Mouse (Mus musculus): ENCODE data around the gene Dazap1. TPM values are rescaled to one million over a fixed set of nuclear protein-coding genes. Genes with fewer than 3 reads are reported as not detected.
A peak's percentile ranks its signal among the peaks of the same experiment; 100 is the strongest.

Dazap1 gene
- polyA plus RNA-seq, 1 experiment from 2014 or later, result 44.7 TPM

GRCm38 (mm10) chr10:80329273-80330081, 68.2 kb downstream of the Dazap1 start, which contains the start of the genes Pcsk4 and Reep6:
Gene Pcsk4 (minus strand): TSS chr10:80329498.
Gene Reep6 (plus strand): TSS chr10:80329953.
- Histone ChIP-seq H3K9ac (replicated peaks; ENCODE audit: low read length) (peak within 1 kb of the TSS; percentile 57), H3K27me3 (ENCODE audit: control insufficient read depth, insufficient read depth, low read length) (peaks cover 2% of the 10 kb centered on the region; the same call in 1 of the 2 replicates), H3K4me2 (ENCODE audit: low read depth, low read length) (peak within 1 kb of the TSS; percentile 82), H3K4me3 (ENCODE audit: low read depth, low read length) (peak within 1 kb of the TSS; percentile 41), H3K9me3 (replicated peaks; ENCODE audit: control insufficient read depth, low read length) (no peaks in the 10 kb centered on the region), H3K36me3 (replicated peaks; ENCODE audit: control insufficient read depth, insufficient read depth, low read depth, low read length) (no peaks in the 10 kb centered on the region), H3K27ac (replicated peaks; ENCODE audit: low read depth, low read length) (no peak within 1 kb of the TSS), H3K4me1 (ENCODE audit: control insufficient read depth, insufficient read depth, low read length) (no peaks in the 10 kb centered on the region)
- ATAC-seq (replicated peaks; ENCODE audit: insufficient number of reproducible peaks, low FRiP score, low TSS enrichment, low read depth), result peak; percentile 91
- peak; percentile 94 for DNase-seq (ENCODE audit: low spot score)
- WGBS, result 3% methylated on average over 36 of the region's 36 CpGs

- H3K9ac ChIP-seq (replicated peaks; ENCODE audit: low read length), result peak overlapping the region; percentile 57
- no peaks in the 10 kb centered on the region for H3K9me3 ChIP-seq (replicated peaks; ENCODE audit: control insufficient read depth, low read length)
- DNase-seq (ENCODE audit: low spot score) (no peak), ATAC-seq (replicated peaks; ENCODE audit: insufficient number of reproducible peaks, low FRiP score, low TSS enrichment, low read depth) (no peak; the same call in 1 of the 2 replicates)
- H3K27me3 ChIP-seq (ENCODE audit: control insufficient read depth, insufficient read depth, low read length), result peaks cover 2% of the 10 kb centered on the region; the same call in 1 of the 2 replicates
- 1% methylated on average over 38 of the region's 41 CpGs for WGBS
- H3K4me1 ChIP-seq (ENCODE audit: control insufficient read depth, insufficient read depth, low read length), result no peaks in the 10 kb centered on the region
- H3K36me3 ChIP-seq (replicated peaks; ENCODE audit: control insufficient read depth, insufficient read depth, low read depth, low read length), result no peaks in the 10 kb centered on the region
- H3K4me3 ChIP-seq (ENCODE audit: low read depth, low read length), result peak overlapping the region; percentile 41
- H3K4me2 ChIP-seq (ENCODE audit: low read depth, low read length), result peak overlapping the region; percentile 82
- no peak overlapping the region for H3K27ac ChIP-seq (replicated peaks; ENCODE audit: low read depth, low read length)
These were observed 68.8 kb downstream of the Dazap1 start for GRCm38 (mm10) chr10:80330084-80330483.

- Histone ChIP-seq H3K9me3 (replicated peaks; ENCODE audit: control insufficient read depth, low read length) (no peaks in the 10 kb centered on the region), H3K36me3 (replicated peaks; ENCODE audit: control insufficient read depth, insufficient read depth, low read depth, low read length) (no peaks in the 10 kb centered on the region), H3K27ac (replicated peaks; ENCODE audit: low read depth, low read length) (no peak overlapping the region), H3K4me3 (ENCODE audit: low read depth, low read length) (no peak overlapping the region), H3K4me2 (ENCODE audit: low read depth, low read length) (no peak overlapping the region), H3K9ac (replicated peaks; ENCODE audit: low read length) (no peak overlapping the region), H3K27me3 (ENCODE audit: control insufficient read depth, insufficient read depth, low read length) (peaks cover 2% of the 10 kb centered on the region; the same call in 1 of the 2 replicates), H3K4me1 (ENCODE audit: control insufficient read depth, insufficient read depth, low read length) (no peaks in the 10 kb centered on the region)
- WGBS, result 77% methylated on average over 2 of the region's 2 CpGs
- ATAC-seq (replicated peaks; ENCODE audit: insufficient number of reproducible peaks, low FRiP score, low TSS enrichment, low read depth) (no peak), DNase-seq (ENCODE audit: low spot score) (no peak)
These were observed 69.6 kb downstream of the Dazap1 start for GRCm38 (mm10) chr10:80330888-80331287.

- H3K9me3 ChIP-seq (replicated peaks; ENCODE audit: control insufficient read depth, low read length), result no peaks in the 10 kb centered on the region
- no peak overlapping the region for H3K4me2 ChIP-seq (ENCODE audit: low read depth, low read length)
- H3K4me1 ChIP-seq (ENCODE audit: control insufficient read depth, insufficient read depth, low read length), result no peaks in the 10 kb centered on the region
- H3K4me3 ChIP-seq (ENCODE audit: low read depth, low read length), result no peak overlapping the region
- H3K36me3 ChIP-seq (replicated peaks; ENCODE audit: control insufficient read depth, insufficient read depth, low read depth, low read length), result no peaks in the 10 kb centered on the region
- H3K27me3 ChIP-seq (ENCODE audit: control insufficient read depth, insufficient read depth, low read length), result peaks cover 2% of the 10 kb centered on the region; the same call in 1 of the 2 replicates
- WGBS, result 53% methylated on average over 10 of the region's 10 CpGs
- H3K9ac ChIP-seq (replicated peaks; ENCODE audit: low read length), result no peak overlapping the region
- H3K27ac ChIP-seq (replicated peaks; ENCODE audit: low read depth, low read length), result no peak overlapping the region
- ATAC-seq (replicated peaks; ENCODE audit: insufficient number of reproducible peaks, low FRiP score, low TSS enrichment, low read depth), result no peak
- no peak for DNase-seq (ENCODE audit: low spot score)
These were observed 70.6 kb downstream of the Dazap1 start for GRCm38 (mm10) chr10:80331636-80332524.

- H3K4me3 ChIP-seq (ENCODE audit: low read depth, low read length), result no peak overlapping the region
- DNase-seq (ENCODE audit: low spot score) (no peak), ATAC-seq (replicated peaks; ENCODE audit: insufficient number of reproducible peaks, low FRiP score, low TSS enrichment, low read depth) (no peak)
- H3K4me1 ChIP-seq (ENCODE audit: control insufficient read depth, insufficient read depth, low read length), result no peaks in the 10 kb centered on the region
- H3K27ac ChIP-seq (replicated peaks; ENCODE audit: low read depth, low read length), result no peak overlapping the region
- peaks cover 2% of the 10 kb centered on the region; the same call in 1 of the 2 replicates for H3K27me3 ChIP-seq (ENCODE audit: control insufficient read depth, insufficient read depth, low read length)
- 0 out of 2 replicates have a peak overlapping the region, but pooled peaks have one; percentile 6 for H3K9ac ChIP-seq (replicated peaks; ENCODE audit: low read length)
- H3K36me3 ChIP-seq (replicated peaks; ENCODE audit: control insufficient read depth, insufficient read depth, low read depth, low read length), result no peaks in the 10 kb centered on the region
- WGBS, result 72% methylated on average over 5 of the region's 5 CpGs
- H3K9me3 ChIP-seq (replicated peaks; ENCODE audit: control insufficient read depth, low read length), result no peaks in the 10 kb centered on the region
- H3K4me2 ChIP-seq (ENCODE audit: low read depth, low read length), result no peak overlapping the region
These were observed 71.3 kb downstream of the Dazap1 start for GRCm38 (mm10) chr10:80332525-80332989.

GRCm38 (mm10) chr10:80336263-80336662, 75.0 kb downstream of the Dazap1 start:
- H3K9me3 ChIP-seq (replicated peaks; ENCODE audit: control insufficient read depth, low read length), result no peaks in the 10 kb centered on the region
- no peak overlapping the region for H3K4me2 ChIP-seq (ENCODE audit: low read depth, low read length)
- WGBS, result 88% methylated on average over 12 of the region's 12 CpGs
- ATAC-seq (replicated peaks; ENCODE audit: insufficient number of reproducible peaks, low FRiP score, low TSS enrichment, low read depth) (no peak), DNase-seq (ENCODE audit: low spot score) (no peak)
- no peak overlapping the region for H3K9ac ChIP-seq (replicated peaks; ENCODE audit: low read length)
- no peak overlapping the region for H3K4me3 ChIP-seq (ENCODE audit: low read depth, low read length)
- H3K27ac ChIP-seq (replicated peaks; ENCODE audit: low read depth, low read length), result no peak overlapping the region
- H3K4me1 ChIP-seq (ENCODE audit: control insufficient read depth, insufficient read depth, low read length), result no peaks in the 10 kb centered on the region
- H3K36me3 ChIP-seq (replicated peaks; ENCODE audit: control insufficient read depth, insufficient read depth, low read depth, low read length), result no peaks in the 10 kb centered on the region
- peaks cover 15% of the 10 kb centered on the region for H3K27me3 ChIP-seq (ENCODE audit: control insufficient read depth, insufficient read depth, low read length)

Data from embryonic facial prominence, embryonic 11.5 days (tissue).